Mouse (Mus musculus): ENCODE data around the gene 4921517D22Rik. TPM values are rescaled to one million over a fixed set of nuclear protein-coding genes. Genes with fewer than 3 reads are reported as not detected.

4921517D22Rik gene
- polyA plus RNA-seq, 1 experiment from 2014 or later: not detected

Other genes with a start within 250 kb of the 4921517D22Rik start
- gene Agtpbp1, start 108.9 kb downstream of the 4921517D22Rik start, polyA plus RNA-seq (2016; fragmentation: Nextera tagmentation; extraction: Ambion mirVana): 11.3 and 17.3 TPM in 2 replicates
- gene Naa35, start 108.8 kb downstream of the 4921517D22Rik start, polyA plus RNA-seq (2016; fragmentation: Nextera tagmentation; extraction: Ambion mirVana): 109 and 110 TPM in 2 replicates
- gene Golm1, start 18.3 kb downstream of the 4921517D22Rik start, polyA plus RNA-seq (2016; fragmentation: Nextera tagmentation; extraction: Ambion mirVana): 181 and 187 TPM in 2 replicates
- gene Spata31d1a, start 16.2 kb upstream of the 4921517D22Rik start, polyA plus RNA-seq (2016; fragmentation: Nextera tagmentation; extraction: Ambion mirVana): 0.02 TPM in 1 of 2 replicates, not detected in the other
- 0.02 TPM in 1 of 2 replicates, not detected in the other for gene Spata31d1b, start 18.2 kb upstream of the 4921517D22Rik start, polyA plus RNA-seq (2016; fragmentation: Nextera tagmentation; extraction: Ambion mirVana)
- gene Spata31d1d, start 37.6 kb upstream of the 4921517D22Rik start, polyA plus RNA-seq (2016; fragmentation: Nextera tagmentation; extraction: Ambion mirVana): not detected in 2 replicates
- 0.04 and 0.30 TPM in 2 replicates for gene 1700014D04Rik, start 52.6 kb upstream of the 4921517D22Rik start, polyA plus RNA-seq (2016; fragmentation: Nextera tagmentation; extraction: Ambion mirVana)
- 103 and 110 TPM in 2 replicates for gene Isca1, start 75.7 kb upstream of the 4921517D22Rik start, polyA plus RNA-seq (2016; fragmentation: Nextera tagmentation; extraction: Ambion mirVana)
- gene Gm49354, start 88.1 kb upstream of the 4921517D22Rik start, polyA plus RNA-seq (2016; fragmentation: Nextera tagmentation; extraction: Ambion mirVana): not detected in 2 replicates
- gene Tut7, start 129.0 kb upstream of the 4921517D22Rik start, polyA plus RNA-seq (2016; fragmentation: Nextera tagmentation; extraction: Ambion mirVana): 34.8 and 44.6 TPM in 2 replicates